Mouse (Mus musculus): Measurements from ENCODE around the gene Kif3c.

DNA sequence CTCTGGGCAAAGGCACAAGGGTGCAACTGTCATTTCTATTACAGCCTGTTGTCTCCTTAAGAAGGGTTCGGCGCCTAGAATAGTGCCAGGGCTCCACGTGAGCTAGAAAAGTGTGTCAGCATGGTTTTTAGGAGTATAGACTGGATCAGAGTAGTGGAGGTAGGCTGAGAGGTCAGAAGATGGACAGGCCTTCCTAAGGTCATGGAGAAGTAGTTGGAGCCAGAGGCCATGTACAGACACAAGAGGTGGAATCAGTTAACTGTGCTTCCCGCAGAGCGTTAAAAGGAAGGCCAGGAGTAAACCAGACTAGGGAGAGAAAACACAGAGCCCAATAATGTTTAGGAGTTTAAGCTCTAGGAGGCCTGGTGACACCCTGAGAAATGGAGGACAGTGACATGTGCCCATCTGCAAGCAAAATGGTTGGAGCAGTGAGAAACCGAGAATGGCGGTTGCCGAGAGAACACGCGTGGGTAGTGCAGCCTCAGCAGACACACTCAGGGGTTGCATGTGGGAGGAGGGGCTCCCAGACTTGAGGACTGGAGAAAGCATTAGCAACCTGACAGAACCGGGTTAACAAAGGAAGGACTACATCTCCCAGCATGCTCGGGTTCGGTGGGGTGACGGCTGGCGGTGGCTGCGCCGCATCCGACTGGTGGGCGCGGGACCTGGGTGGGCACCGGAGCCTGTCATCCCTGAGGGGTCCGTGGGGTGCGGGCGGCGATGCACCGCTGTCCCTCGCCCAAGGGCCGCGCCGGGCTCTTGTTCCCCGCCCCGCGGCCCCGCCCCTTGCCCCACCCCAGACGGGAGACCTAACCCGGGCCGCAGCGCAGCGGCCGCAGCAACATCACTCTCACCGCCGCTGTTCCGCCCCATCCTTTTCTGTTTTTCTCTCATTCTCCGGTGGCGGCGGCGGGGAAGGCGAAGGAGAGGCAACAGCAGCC lies at the start of gene Kif3c:
- TF ChIP-seq CTCF (IDR thresholded peaks at IDR 0.05; ENCODE audit: control insufficient read depth, insufficient read depth, insufficient replicate concordance, low read depth, low read length) = no peak
- no peak for TF ChIP-seq POLR2A (IDR thresholded peaks at IDR 0.05; ENCODE audit: control insufficient read depth, low read depth, low read length)

Measured in testis, adult 2 months (tissue).